26 mouse cellular contexts compared by ENCODE assay signal in genomic region chr17:46283911-46284310, GRCm38 (mm10). TPM values are rescaled to one million over a fixed set of nuclear protein-coding genes. Genes with fewer than 3 reads are reported as not detected.
DNase-seq lines count a peak whose midpoint lies in the region; ATAC-seq lines count a peak whose summit lies in the region.
"Had no signal": no experiment of that assay in that cellular context is flagged by ENCODE, and none has a peak within 500 bp of the region (broad histone marks: within the 10 kb centered on the region; RNA-seq: fewer than 3 reads in every experiment).

No protein-coding gene starts in this region.

- H3K4me3 ChIP-seq in hindbrain, embryonic 10.5 days = no peak overlapping the region
- H3K4me3 ChIP-seq in hindbrain, embryonic 11.5 days (ENCODE audit: low read depth, low read length) = no peak overlapping the region
- H3K4me3 ChIP-seq in kidney, embryonic 15.5 days (replicated peaks) = no peak overlapping the region
- no peak overlapping the region for H3K4me3 ChIP-seq in kidney, embryonic 14.5 days (ENCODE audit: low read length)
- H3K4me3 ChIP-seq: intestine, embryonic 15.5 days had no signal

- peaks cover 20% of the 10 kb centered on the region for H3K36me3 ChIP-seq in hindbrain, embryonic 10.5 days
- H3K36me3 ChIP-seq in hindbrain, embryonic 11.5 days (ENCODE audit: control insufficient read depth, insufficient read depth, low read length) = no peaks in the 10 kb centered on the region
- peaks cover 20% of the 10 kb centered on the region for H3K36me3 ChIP-seq in kidney, embryonic 15.5 days
- peaks cover 18% of the 10 kb centered on the region for H3K36me3 ChIP-seq in kidney, embryonic 14.5 days (ENCODE audit: control insufficient read depth, insufficient read depth, low read length)

- no peak overlapping the region for H3K9ac ChIP-seq in hindbrain, embryonic 11.5 days (ENCODE audit: low read depth, low read length)
- no peak overlapping the region for H3K9ac ChIP-seq in kidney, embryonic 15.5 days
- H3K9ac ChIP-seq in kidney, embryonic 14.5 days (ENCODE audit: low read depth, low read length) = no peak overlapping the region
- H3K9ac ChIP-seq: heart, embryonic 15.5 days; intestine, embryonic 15.5 days; limb, embryonic 12.5 days; liver, postnatal 0 days; stomach, embryonic 15.5 days had no signal

- no peaks in the 10 kb centered on the region for H3K9me3 ChIP-seq in hindbrain, embryonic 10.5 days
- no peaks in the 10 kb centered on the region for H3K9me3 ChIP-seq in hindbrain, embryonic 11.5 days (ENCODE audit: control insufficient read depth, low read length)
- H3K9me3 ChIP-seq in kidney, embryonic 15.5 days (replicated peaks) = no peaks in the 10 kb centered on the region
- H3K9me3 ChIP-seq in kidney, embryonic 14.5 days (ENCODE audit: control insufficient read depth, low read length) = no peaks in the 10 kb centered on the region
- H3K9me3 ChIP-seq: forebrain, embryonic 10.5 days; G1E; heart, embryonic 15.5 days; hindbrain, embryonic 15.5 days; intestine, embryonic 15.5 days; limb, embryonic 12.5 days; midbrain, embryonic 10.5 days; neural tube, embryonic 15.5 days; stomach, embryonic 15.5 days had no signal

- WGBS in hindbrain, embryonic 10.5 days = 89% methylated on average over 8 of the region's 8 CpGs
- 83% methylated on average over 8 of the region's 8 CpGs for WGBS in hindbrain, embryonic 11.5 days
- 70% methylated on average over 8 of the region's 8 CpGs for WGBS in kidney, embryonic 15.5 days
- 72% methylated on average over 8 of the region's 8 CpGs for WGBS in kidney, embryonic 14.5 days

- H3K4me1 ChIP-seq in hindbrain, embryonic 10.5 days (replicated peaks) = peaks cover 55% of the 10 kb centered on the region
- H3K4me1 ChIP-seq in hindbrain, embryonic 11.5 days (replicated peaks; ENCODE audit: control insufficient read depth, insufficient read depth, low read length) = 0 out of 2 replicates have a peak, but pooled peaks cover 2% of the 10 kb centered on the region
- H3K4me1 ChIP-seq in kidney, embryonic 15.5 days = peaks cover 52% of the 10 kb centered on the region
- peaks cover 15% of the 10 kb centered on the region for H3K4me1 ChIP-seq in kidney, embryonic 14.5 days (ENCODE audit: control insufficient read depth, insufficient read depth, low read length)

- no peak for DNase-seq in hindbrain, embryonic 10.5 days (ENCODE audit: low spot score)
- no peak for DNase-seq in hindbrain, embryonic 11.5 days (ENCODE audit: low spot score)
- DNase-seq in thymus, postnatal 0 days (ENCODE audit: low spot score) = peak; percentile 41
- no peak for DNase-seq in spleen, postnatal 36 days (ENCODE audit: low spot score in 2 of 2)
- no peak for DNase-seq in natural killer cell, adult 2 months (ENCODE audit: low spot score in 2 of 2)
- DNase-seq: cerebellum, adult 11 months; cerebellum, adult 9-11 months; heart, postnatal 36 days; layer of hippocampus, postnatal 36 days; liver, postnatal 0 days; right cerebral cortex, adult 18-20 months; right cerebral cortex, postnatal 4 days had no signal

- no peak overlapping the region for H3K4me2 ChIP-seq in hindbrain, embryonic 11.5 days (replicated peaks; ENCODE audit: low read depth, low read length)
- no peak overlapping the region for H3K4me2 ChIP-seq in kidney, embryonic 15.5 days
- H3K4me2 ChIP-seq in kidney, embryonic 14.5 days (replicated peaks; ENCODE audit: low read depth, low read length) = no peak overlapping the region

- peak overlapping the region; percentile 18; the same call in 1 of the 2 replicates for H3K27ac ChIP-seq in hindbrain, embryonic 10.5 days
- no peak overlapping the region for H3K27ac ChIP-seq in hindbrain, embryonic 11.5 days (ENCODE audit: low read depth, low read length)
- H3K27ac ChIP-seq in kidney, embryonic 15.5 days = peak overlapping the region; percentile 91; the same call in 1 of the 2 replicates
- no peak overlapping the region for H3K27ac ChIP-seq in kidney, embryonic 14.5 days (ENCODE audit: low read depth, low read length)
- H3K27ac ChIP-seq: intestine, embryonic 15.5 days; macrophage had no signal

- 0 out of 2 replicates have a peak, but pooled peaks cover 3% of the 10 kb centered on the region for H3K27me3 ChIP-seq in hindbrain, embryonic 10.5 days (ENCODE audit: insufficient read depth, poor library complexity, severe bottlenecking)
- no peaks in the 10 kb centered on the region for H3K27me3 ChIP-seq in hindbrain, embryonic 11.5 days (ENCODE audit: control insufficient read depth, insufficient read depth, low read length)
- no peaks in the 10 kb centered on the region for H3K27me3 ChIP-seq in kidney, embryonic 15.5 days
- H3K27me3 ChIP-seq in kidney, embryonic 14.5 days (ENCODE audit: control insufficient read depth, insufficient read depth, low read length) = no peaks in the 10 kb centered on the region
- H3K27me3 ChIP-seq: CH12.LX; heart, embryonic 15.5 days; hindbrain, embryonic 15.5 days; intestine, embryonic 15.5 days; limb, embryonic 12.5 days; neural tube, embryonic 15.5 days; Patski; stomach, embryonic 15.5 days had no signal

- ATAC-seq in hindbrain, embryonic 11.5 days (ENCODE audit: low FRiP score) = no peak
- ATAC-seq in kidney, embryonic 15.5 days (replicated peaks; ENCODE audit: low FRiP score) = no peak
- no peak for ATAC-seq in kidney, embryonic 14.5 days (ENCODE audit: low FRiP score, low TSS enrichment)
- ATAC-seq: liver, postnatal 0 days; Patski had no signal

RNA-seq across cellular contexts. Expression of gene Tjap1, which starts 1.1 kb away (rescaled TPM):
- polyA plus RNA-seq in hindbrain, embryonic 10.5 days (2016; fragmentation: Nextera tagmentation; extraction: Ambion mirVana) = 60.1 and 67.3 TPM in 2 replicates
- 43.4 and 47.4 TPM in 2 replicates for polyA plus RNA-seq in hindbrain, embryonic 11.5 days (2014; fragmentation: Nextera tagmentation; extraction: Ambion mirVana)
- polyA plus RNA-seq in kidney, embryonic 15.5 days (2015; fragmentation: Nextera tagmentation; extraction: Ambion mirVana) = 40.3 and 47.7 TPM in 2 replicates
- 38.5 and 39.4 TPM in 2 replicates for polyA plus RNA-seq in kidney, embryonic 14.5 days (2014; fragmentation: Nextera tagmentation; extraction: Ambion mirVana)
- 26.8 and 27.6 TPM in 2 replicates for polyA plus RNA-seq in thymus, postnatal 0 days (2015; fragmentation: Nextera tagmentation; extraction: Ambion mirVana)

RNA-seq across cellular contexts. Expression of gene Dlk2, which starts 13.3 kb away (rescaled TPM):
- 1.4 and 1.5 TPM in 2 replicates for polyA plus RNA-seq in hindbrain, embryonic 10.5 days (2016; fragmentation: Nextera tagmentation; extraction: Ambion mirVana)
- 1.3 and 1.8 TPM in 2 replicates for polyA plus RNA-seq in hindbrain, embryonic 11.5 days (2014; fragmentation: Nextera tagmentation; extraction: Ambion mirVana)
- polyA plus RNA-seq in kidney, embryonic 15.5 days (2015; fragmentation: Nextera tagmentation; extraction: Ambion mirVana) = 0.42 and 0.85 TPM in 2 replicates
- not detected in 2 replicates for polyA plus RNA-seq in kidney, embryonic 14.5 days (2014; fragmentation: Nextera tagmentation; extraction: Ambion mirVana)
- polyA plus RNA-seq in thymus, postnatal 0 days (2015; fragmentation: Nextera tagmentation; extraction: Ambion mirVana) = 8.1 and 9.6 TPM in 2 replicates
- polyA plus RNA-seq: G1E; liver, postnatal 0 days; macrophage had no signal

RNA-seq across cellular contexts. Expression of gene Lrrc73, which starts 30.6 kb away (rescaled TPM):
- 2.0 and 3.8 TPM in 2 replicates for polyA plus RNA-seq in hindbrain, embryonic 10.5 days (2016; fragmentation: Nextera tagmentation; extraction: Ambion mirVana)
- 3.1 and 3.4 TPM in 2 replicates for polyA plus RNA-seq in hindbrain, embryonic 11.5 days (2014; fragmentation: Nextera tagmentation; extraction: Ambion mirVana)
- 0.60 and 0.71 TPM in 2 replicates for polyA plus RNA-seq in kidney, embryonic 15.5 days (2015; fragmentation: Nextera tagmentation; extraction: Ambion mirVana)
- polyA plus RNA-seq in kidney, embryonic 14.5 days (2014; fragmentation: Nextera tagmentation; extraction: Ambion mirVana) = 0.54 and 0.92 TPM in 2 replicates
- 1.1 and 1.2 TPM in 2 replicates for polyA plus RNA-seq in thymus, postnatal 0 days (2015; fragmentation: Nextera tagmentation; extraction: Ambion mirVana)
- polyA plus RNA-seq: liver, postnatal 0 days; macrophage had no signal

RNA-seq across cellular contexts. Expression of gene Yipf3, which starts 36.0 kb away (rescaled TPM):
- polyA plus RNA-seq in hindbrain, embryonic 10.5 days (2016; fragmentation: Nextera tagmentation; extraction: Ambion mirVana) = 73.1 and 85.0 TPM in 2 replicates
- 64.0 and 64.7 TPM in 2 replicates for polyA plus RNA-seq in hindbrain, embryonic 11.5 days (2014; fragmentation: Nextera tagmentation; extraction: Ambion mirVana)
- 103 and 113 TPM in 2 replicates for polyA plus RNA-seq in kidney, embryonic 15.5 days (2015; fragmentation: Nextera tagmentation; extraction: Ambion mirVana)
- polyA plus RNA-seq in kidney, embryonic 14.5 days (2014; fragmentation: Nextera tagmentation; extraction: Ambion mirVana) = 102 and 106 TPM in 2 replicates
- 119 and 124 TPM in 2 replicates for polyA plus RNA-seq in thymus, postnatal 0 days (2015; fragmentation: Nextera tagmentation; extraction: Ambion mirVana)

RNA-seq across cellular contexts. Expression of gene Polr1c, which starts 36.1 kb away (rescaled TPM):
- polyA plus RNA-seq in hindbrain, embryonic 10.5 days (2016; fragmentation: Nextera tagmentation; extraction: Ambion mirVana) = 107 and 135 TPM in 2 replicates
- polyA plus RNA-seq in hindbrain, embryonic 11.5 days (2014; fragmentation: Nextera tagmentation; extraction: Ambion mirVana) = 100 and 113 TPM in 2 replicates
- polyA plus RNA-seq in kidney, embryonic 15.5 days (2015; fragmentation: Nextera tagmentation; extraction: Ambion mirVana) = 104 TPM in 2 replicates
- 114 and 120 TPM in 2 replicates for polyA plus RNA-seq in kidney, embryonic 14.5 days (2014; fragmentation: Nextera tagmentation; extraction: Ambion mirVana)
- polyA plus RNA-seq in thymus, postnatal 0 days (2015; fragmentation: Nextera tagmentation; extraction: Ambion mirVana) = 69.4 and 71.2 TPM in 2 replicates

Comparison
In these comparisons a context has a peak if more than half of its experiments do, and no peak if none do; other contexts are left out.
1. H3K27ac ChIP-seq: peak in hindbrain, embryonic 10.5 days (single experiment) and kidney, embryonic 15.5 days (single experiment); none in hindbrain, embryonic 11.5 days (single experiment) and kidney, embryonic 14.5 days (single experiment).